Comparison of ENCODE assay signal across 9 mouse cellular contexts in genomic region chr11:83832389-83832788, GRCm38 (mm10). TPM values are rescaled to one million over a fixed set of nuclear protein-coding genes. Genes with fewer than 3 reads are reported as not detected.
DNase-seq lines count a peak whose midpoint lies in the region; ATAC-seq lines count a peak whose summit lies in the region.
"Had no signal": no experiment of that assay in that cellular context is flagged by ENCODE, and none has a peak within 500 bp of the region (broad histone marks: within the 10 kb centered on the region; RNA-seq: fewer than 3 reads in every experiment).

No protein-coding gene starts in this region.

- peak; percentile 55 for DNase-seq in hindbrain, embryonic 10.5 days (ENCODE audit: low spot score)
- DNase-seq in urinary bladder, postnatal 14 days (ENCODE audit: low spot score), result peak; percentile 39
- DNase-seq in urinary bladder, postnatal 36 days (ENCODE audit: low spot score in 2 of 2), result no peak
- DNase-seq in cerebellum, postnatal 14 days, result peak; percentile 36 to 54
- peak; percentile 69 for DNase-seq in lung, postnatal 36 days
- DNase-seq in frontal cortex, postnatal 14 days (ENCODE audit: low spot score in 2 of 2), result no peak
- DNase-seq in layer of hippocampus, adult 9-11 months, result no peak

- 43% methylated on average over 8 of the region's 8 CpGs for WGBS in hindbrain, embryonic 10.5 days
- whole genome bisulfite sequencing in hindbrain, embryonic 12.5 days, result 42% methylated on average over 8 of the region's 8 CpGs

- no peaks in the 10 kb centered on the region for H3K36me3 ChIP-seq in hindbrain, embryonic 10.5 days
- H3K36me3 ChIP-seq in hindbrain, embryonic 12.5 days, result no peaks in the 10 kb centered on the region

- H3K27me3 ChIP-seq in hindbrain, embryonic 10.5 days (ENCODE audit: insufficient read depth, poor library complexity, severe bottlenecking), result no peaks in the 10 kb centered on the region
- no peaks in the 10 kb centered on the region for H3K27me3 ChIP-seq in hindbrain, embryonic 12.5 days

- H3K4me3 ChIP-seq in hindbrain, embryonic 10.5 days, result no peak overlapping the region
- H3K4me3 ChIP-seq in hindbrain, embryonic 12.5 days, result no peak overlapping the region

- no peaks in the 10 kb centered on the region for H3K4me1 ChIP-seq in hindbrain, embryonic 10.5 days (replicated peaks)
- H3K4me1 ChIP-seq in hindbrain, embryonic 12.5 days, result no peaks in the 10 kb centered on the region

- H3K27ac ChIP-seq in hindbrain, embryonic 10.5 days, result no peak overlapping the region
- no peak overlapping the region for H3K27ac ChIP-seq in hindbrain, embryonic 12.5 days
- H3K27ac ChIP-seq: macrophage had no signal

- no peak for ATAC-seq in hindbrain, embryonic 12.5 days (ENCODE audit: low FRiP score)

- H3K9me3 ChIP-seq in hindbrain, embryonic 10.5 days, result no peaks in the 10 kb centered on the region
- H3K9me3 ChIP-seq in hindbrain, embryonic 12.5 days (replicated peaks), result no peaks in the 10 kb centered on the region

- H3K4me2 ChIP-seq in hindbrain, embryonic 12.5 days (replicated peaks), result no peak overlapping the region

- no peak overlapping the region for H3K9ac ChIP-seq in hindbrain, embryonic 12.5 days

RNA-seq across cellular contexts. Expression of gene Hnf1b, which starts 17.5 kb away (rescaled TPM):
- polyA plus RNA-seq in hindbrain, embryonic 10.5 days (2016; fragmentation: Nextera tagmentation; extraction: Ambion mirVana), result not detected in 2 replicates
- polyA plus RNA-seq in hindbrain, embryonic 12.5 days (2016; fragmentation: Nextera tagmentation; extraction: Ambion mirVana), result 0.09 TPM in 1 of 2 replicates, not detected in the other
- polyA plus RNA-seq: macrophage had no signal

Comparison
In these comparisons a context has a peak if more than half of its experiments do, and no peak if none do; other contexts are left out.
1. DNase-seq: peak in hindbrain, embryonic 10.5 days (single experiment), urinary bladder, postnatal 14 days (single experiment), cerebellum, postnatal 14 days (2 of 2) and lung, postnatal 36 days (single experiment); none in urinary bladder, postnatal 36 days (0 of 2), frontal cortex, postnatal 14 days (0 of 2) and layer of hippocampus, adult 9-11 months (single experiment).